ENCODE assay signal across 16 mouse cellular contexts in genomic region chr1:134889629-134890028, GRCm38 (mm10).
A peak's percentile ranks its signal among the peaks of the same experiment; 100 is the strongest.
DNase-seq lines count a peak whose midpoint lies in the region.
"Had no signal": no experiment of that assay in that cellular context is flagged by ENCODE, and none has a peak within 500 bp of the region (broad histone marks: within the 10 kb centered on the region; RNA-seq: fewer than 3 reads in every experiment).

No protein-coding gene starts in this region.

- intact Hi-C loops in left cerebral cortex, postnatal 36 days (cut with DNase I): no loop called here

- peak; percentile 26 to 51 for DNase-seq in left cerebral cortex, adult 9 months (ENCODE audit: low spot score in 2 of 2)
- no peak for DNase-seq in left cerebral cortex, postnatal 36 days (ENCODE audit: low spot score in 2 of 2)
- peak; percentile 38 for DNase-seq in CD4-positive helper T cell, adult 2 months (ENCODE audit: low read depth, low spot score)
- peak; percentile 34 for DNase-seq in CD4-positive, CD25-positive, alpha-beta regulatory T cell, adult 2 months (ENCODE audit: low read depth, low spot score)
- peak; percentile 38 for DNase-seq in induced T-regulatory cell, adult 2 months (ENCODE audit: low read depth)
- DNase-seq in kidney, postnatal 14 days: no peak
- DNase-seq in ovary, postnatal 10 days (ENCODE audit: low spot score): no peak
- no peak for DNase-seq in kidney, postnatal 4 days
- DNase-seq: adrenal gland, adult 2 months; adrenal gland, postnatal 36 days; cerebellum, adult 11 months; cerebellum, adult 8-10 months; cerebellum, postnatal 14 days; gastrocnemius, adult 2 months; gastrocnemius, postnatal 25 days; heart, postnatal 4 days had no signal

Comparison
In these comparisons a context has a peak if more than half of its experiments do, and no peak if none do; other contexts are left out.
1. DNase-seq: peak in left cerebral cortex, adult 9 months (2 of 2), CD4-positive helper T cell, adult 2 months (single experiment), CD4-positive, CD25-positive, alpha-beta regulatory T cell, adult 2 months (single experiment) and induced T-regulatory cell, adult 2 months (single experiment); none in left cerebral cortex, postnatal 36 days (0 of 2), kidney, postnatal 14 days (single experiment), ovary, postnatal 10 days (single experiment) and kidney, postnatal 4 days (0 of 2).